13 mouse cellular contexts compared by ENCODE assay signal in the genomic region with DNA sequence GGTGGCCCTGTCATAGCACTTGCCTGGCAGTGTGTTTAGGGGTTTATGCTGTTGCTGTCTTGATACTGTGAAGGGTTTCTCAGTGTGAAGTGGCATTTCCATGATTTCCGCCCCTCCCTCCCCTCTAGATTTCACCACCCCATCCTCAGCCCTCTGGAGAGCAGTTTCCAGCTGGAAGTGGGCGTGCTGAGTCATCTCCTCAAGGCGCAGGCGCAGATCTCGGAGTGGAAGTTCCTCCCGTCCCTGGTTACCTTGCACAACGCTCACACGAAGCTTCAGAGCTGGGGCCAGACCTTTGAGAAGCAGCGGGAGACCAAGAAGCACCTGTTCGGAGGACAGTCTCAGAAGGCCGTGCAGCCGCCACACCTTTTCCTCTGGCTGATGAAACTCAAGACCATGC. TPM values are rescaled to one million over a fixed set of nuclear protein-coding genes. Genes with fewer than 3 reads are reported as not detected.
DNase-seq lines count a peak whose midpoint lies in the region; ATAC-seq and TF ChIP-seq lines count a peak whose summit lies in the region.
"Had no signal": no experiment of that assay in that cellular context is flagged by ENCODE, and none has a peak within 500 bp of the region (broad histone marks: within the 10 kb centered on the region; RNA-seq: fewer than 3 reads in every experiment).

No protein-coding gene starts in this region.

- 87% methylated on average over 12 of the region's 12 CpGs for WGBS in heart, embryonic 12.5 days
- 95% methylated on average over 12 of the region's 12 CpGs for WGBS in midbrain, postnatal 0 days

- H3K27ac ChIP-seq in heart, embryonic 12.5 days (ENCODE audit: poor library complexity, severe bottlenecking) = no peak overlapping the region
- H3K27ac ChIP-seq in midbrain, postnatal 0 days (ENCODE audit: low read depth, low read length) = no peak overlapping the region
- H3K27ac ChIP-seq: embryonic facial prominence, embryonic 13.5 days; hindbrain, embryonic 13.5 days had no signal

- no peak overlapping the region for H3K9ac ChIP-seq in heart, embryonic 12.5 days
- no peak overlapping the region for H3K9ac ChIP-seq in midbrain, postnatal 0 days (replicated peaks; ENCODE audit: low read length, poor library complexity, severe bottlenecking)
- H3K9ac ChIP-seq: embryonic facial prominence, embryonic 13.5 days; hindbrain, embryonic 13.5 days had no signal

- TF ChIP-seq CTCF in E14TG2a.4 (conservative IDR thresholded peaks at IDR 0.05; ENCODE audit: low read length) = no peak
- TF ChIP-seq CTCF in midbrain, postnatal 0 days (IDR thresholded peaks at IDR 0.05) = no peak

- H3K4me1 ChIP-seq in E14TG2a.4 (replicated peaks; ENCODE audit: low read depth, low read length) = peaks cover 78% of the 10 kb centered on the region
- no peaks in the 10 kb centered on the region for H3K4me1 ChIP-seq in heart, embryonic 12.5 days (replicated peaks)
- H3K4me1 ChIP-seq in midbrain, postnatal 0 days (ENCODE audit: insufficient read depth, low read length) = no peaks in the 10 kb centered on the region
- H3K4me1 ChIP-seq: embryonic facial prominence, embryonic 13.5 days; hindbrain, embryonic 13.5 days had no signal

- no peak overlapping the region for H3K4me2 ChIP-seq in heart, embryonic 12.5 days
- no peak overlapping the region for H3K4me2 ChIP-seq in midbrain, postnatal 0 days (ENCODE audit: low read depth, low read length, poor library complexity, severe bottlenecking)
- H3K4me2 ChIP-seq: embryonic facial prominence, embryonic 13.5 days; hindbrain, embryonic 13.5 days had no signal

- peak overlapping the region; percentile 51 for H3K4me3 ChIP-seq in E14TG2a.4 (replicated peaks; ENCODE audit: low read length)
- no peak overlapping the region for H3K4me3 ChIP-seq in heart, embryonic 12.5 days
- no peak overlapping the region for H3K4me3 ChIP-seq in midbrain, postnatal 0 days (ENCODE audit: low read depth, low read length)
- H3K4me3 ChIP-seq: embryonic facial prominence, embryonic 13.5 days; hindbrain, embryonic 13.5 days; myocyte had no signal

- H3K27me3 ChIP-seq in E14TG2a.4 (ENCODE audit: insufficient read depth, low read length) = no peaks in the 10 kb centered on the region
- H3K27me3 ChIP-seq in heart, embryonic 12.5 days (replicated peaks) = no peaks in the 10 kb centered on the region
- H3K27me3 ChIP-seq in midbrain, postnatal 0 days (ENCODE audit: insufficient read depth, low read length) = no peaks in the 10 kb centered on the region
- H3K27me3 ChIP-seq: embryonic facial prominence, embryonic 13.5 days; hindbrain, embryonic 13.5 days had no signal

- DNase-seq in WW6 (ENCODE audit: low read depth, low spot score) = peak; percentile 48
- DNase-seq in layer of hippocampus, postnatal 14 days (ENCODE audit: low spot score in 2 of 2) = peak; percentile 14 to 16
- no peak for DNase-seq in midbrain, postnatal 0 days (ENCODE audit: low spot score)
- no peak for DNase-seq in heart, adult 11 months
- DNase-seq: gastrocnemius, postnatal 10 days; kidney, postnatal 14 days; thymus, postnatal 4 days had no signal

- H3K9me3 ChIP-seq in E14TG2a.4 (ENCODE audit: low read length) = no peaks in the 10 kb centered on the region
- no peaks in the 10 kb centered on the region for H3K9me3 ChIP-seq in heart, embryonic 12.5 days (replicated peaks)
- H3K9me3 ChIP-seq in midbrain, postnatal 0 days (ENCODE audit: low read length) = peaks cover 4% of the 10 kb centered on the region; the same call in 1 of the 2 replicates
- H3K9me3 ChIP-seq: embryonic facial prominence, embryonic 13.5 days; hindbrain, embryonic 13.5 days had no signal

- peaks cover 53% of the 10 kb centered on the region for H3K36me3 ChIP-seq in E14TG2a.4 (ENCODE audit: insufficient read depth, low read length)
- H3K36me3 ChIP-seq in heart, embryonic 12.5 days = peaks cover 58% of the 10 kb centered on the region
- peaks cover 30% of the 10 kb centered on the region for H3K36me3 ChIP-seq in midbrain, postnatal 0 days (ENCODE audit: insufficient read depth, low read length)

- peak; percentile 96 for ATAC-seq in megakaryocyte, adult 5-6 weeks (ENCODE audit: poor library complexity, severe bottlenecking)
- no peak for ATAC-seq in heart, embryonic 12.5 days (ENCODE audit: insufficient number of reproducible peaks, low FRiP score)
- no peak for ATAC-seq in midbrain, postnatal 0 days (ENCODE audit: low FRiP score)

RNA-seq across cellular contexts. Expression of a gene that starts 10.4 kb away (rescaled TPM):
- 1 to 10 TPM; 7.6 to 8.1 TPM for total RNA-seq in layer of hippocampus, postnatal 14 days (2021)
- total RNA-seq in megakaryocyte, adult 5-6 weeks (2015) = 7.0 and 8.5 TPM in 2 replicates
- total RNA-seq in megakaryocyte, adult 5-6 weeks (2017) = 1.1 and 2.7 TPM in 2 replicates
- 2.6 and 2.9 TPM in 2 replicates for polyA plus RNA-seq in heart, embryonic 12.5 days (2016; fragmentation: Nextera tagmentation; extraction: Ambion mirVana)
- 2.5 and 4.5 TPM in 2 replicates for total RNA-seq in midbrain, postnatal 0 days (2014; rRNA removed)
- 1.5 and 1.9 TPM in 2 replicates for polyA plus RNA-seq in midbrain, postnatal 0 days (2015; fragmentation: Nextera tagmentation; extraction: Ambion mirVana)

Comparison
In these comparisons a context has a peak if more than half of its experiments do, and no peak if none do; other contexts are left out.
1. DNase-seq: peak in WW6 (single experiment) and layer of hippocampus, postnatal 14 days (2 of 2); none in midbrain, postnatal 0 days (single experiment) and heart, adult 11 months (single experiment).